Mouse (Mus musculus): Measurements from ENCODE around the gene Tmprss13.

Gene Tmprss13

GRCm38 (mm10) chr9:45326390-45326789 is 7.5 kb downstream of the Tmprss13 start:
- in situ Hi-C loops (cut with MboI; ENCODE audit: unreplicated experiment in 2 of 2), result loop anchor here in 1 of 2 experiments (10.0 kb wide), 1 partner anchor 48 kb away; the partner anchor contains the start of gene Fxyd6

DNA sequence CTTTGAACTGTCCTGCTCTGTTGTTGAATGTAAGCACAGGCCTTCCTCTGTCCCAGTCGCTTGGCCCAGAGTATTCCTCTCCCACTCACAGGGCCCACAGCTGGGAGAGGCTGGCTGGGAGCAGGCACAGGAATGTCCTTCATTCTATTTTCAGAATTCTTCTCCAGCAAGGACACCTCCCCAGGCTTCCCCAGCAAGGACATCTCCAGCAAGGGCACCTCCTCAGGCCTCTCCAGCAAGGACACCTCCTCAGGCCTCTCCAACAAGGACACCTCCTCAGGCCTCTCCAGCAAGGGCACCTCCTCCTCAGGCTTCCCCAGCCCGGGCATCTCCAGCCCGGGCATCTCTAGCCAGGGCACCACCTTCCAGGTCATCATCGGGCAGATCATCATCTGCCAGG is 9.4 kb downstream of the Tmprss13 start:
- in situ Hi-C loops (cut with MboI; ENCODE audit: unreplicated experiment in 2 of 2), result loop anchor here in 1 of 2 experiments (10.0 kb wide), 1 partner anchor 47 kb away; the partner anchor contains the start of gene Fxyd6

GRCm38 (mm10) chr9:45329577-45329976 is 10.7 kb downstream of the Tmprss13 start:
- in situ Hi-C loops (cut with MboI; ENCODE audit: unreplicated experiment in 2 of 2), result loop anchor here in 1 of 2 experiments (10.0 kb wide), 1 partner anchor 45 kb away; the partner anchor contains the start of gene Fxyd6

GRCm38 (mm10) chr9:45337406-45337805 is 18.5 kb downstream of the Tmprss13 start:
- in situ Hi-C loops (cut with MboI; ENCODE audit: unreplicated experiment in 2 of 2), result no loop called here

DNA sequence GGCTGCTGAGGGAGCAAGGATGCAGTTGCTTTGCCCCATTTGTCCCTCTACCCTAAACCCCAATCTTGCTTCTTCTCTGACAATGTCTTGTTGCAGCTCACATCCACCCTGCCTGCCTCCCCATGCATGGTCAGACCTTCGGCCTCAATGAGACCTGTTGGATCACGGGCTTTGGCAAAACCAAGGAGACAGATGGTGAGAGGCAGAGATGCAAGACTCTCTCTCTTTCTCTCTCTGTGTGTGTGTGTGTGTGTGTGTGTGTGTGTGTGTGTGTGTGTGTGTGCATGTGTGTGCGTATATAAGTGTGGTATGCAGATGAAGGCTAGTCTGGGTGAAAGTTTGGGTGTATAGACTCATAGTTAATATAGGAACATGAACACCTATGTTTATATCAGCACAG is 24.2 kb downstream of the Tmprss13 start:
- in situ Hi-C loops (cut with MboI; ENCODE audit: unreplicated experiment in 2 of 2), result no loop called here

DNA sequence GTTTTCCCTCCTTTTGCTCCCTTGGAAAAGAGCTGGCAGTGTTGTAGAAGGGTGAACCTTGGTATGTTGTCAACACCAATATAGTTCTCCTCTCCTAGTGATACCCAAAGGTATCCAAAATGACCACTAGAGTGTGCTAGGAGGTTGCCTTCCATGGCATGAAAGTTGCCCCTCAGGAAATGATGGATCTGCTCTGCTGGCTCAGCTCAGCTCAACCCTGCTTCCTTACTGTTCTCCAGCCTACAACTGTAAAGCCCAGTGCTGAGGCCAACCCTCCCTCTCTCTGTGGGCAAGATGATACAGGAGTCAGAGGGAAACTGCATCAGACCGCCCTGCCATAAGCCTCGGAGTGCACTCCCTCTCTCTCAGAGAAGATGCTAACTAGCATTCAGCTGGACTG is 26.6 kb downstream of the Tmprss13 start:
- in situ Hi-C loops (cut with MboI; ENCODE audit: unreplicated experiment in 2 of 2), result no loop called here

GRCm38 (mm10) chr9:45346276-45346675 is 27.4 kb downstream of the Tmprss13 start:
- in situ Hi-C loops (cut with MboI; ENCODE audit: unreplicated experiment in 2 of 2), result no loop called here

- in situ Hi-C loops (cut with MboI; ENCODE audit: unreplicated experiment in 2 of 2), result no loop called here
Observed at GRCm38 (mm10) chr9:45348560-45348959, 29.7 kb downstream of the Tmprss13 start.

- in situ Hi-C loops (cut with MboI; ENCODE audit: unreplicated experiment in 2 of 2), result no loop called here
Observed at GRCm38 (mm10) chr9:45349181-45349580, 30.3 kb downstream of the Tmprss13 start.

- in situ Hi-C loops (cut with MboI; ENCODE audit: unreplicated experiment in 2 of 2), result no loop called here
Observed at GRCm38 (mm10) chr9:45349851-45350250, 31.0 kb downstream of the Tmprss13 start.

GRCm38 (mm10) chr9:45355192-45355591 is 36.3 kb downstream of the Tmprss13 start:
- in situ Hi-C loops (cut with MboI; ENCODE audit: unreplicated experiment in 2 of 2), result no loop called here

DNA sequence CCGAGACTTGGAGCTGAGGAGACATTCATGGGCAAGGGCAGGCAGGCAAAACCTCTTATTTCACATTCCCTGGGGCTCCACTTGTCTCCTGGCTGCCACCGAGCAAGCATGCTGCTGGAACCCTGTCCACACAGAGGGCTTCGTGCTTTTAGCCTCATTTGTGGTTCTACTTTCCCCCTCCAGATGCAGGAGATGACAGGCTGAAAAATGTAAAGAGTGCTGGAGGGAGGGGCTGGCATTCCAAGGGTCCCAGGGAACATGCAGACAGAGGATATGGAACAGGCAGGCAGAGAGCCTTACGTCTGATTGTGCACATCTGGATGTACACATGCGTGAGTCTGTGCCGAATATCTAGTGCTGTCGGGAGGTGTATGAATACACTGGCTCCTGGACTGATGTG is 39.5 kb downstream of the Tmprss13 start:
- in situ Hi-C loops (cut with MboI; ENCODE audit: unreplicated experiment in 2 of 2), result no loop called here

GRCm38 (mm10) chr9:45362051-45362461 is 43.2 kb downstream of the Tmprss13 start:
- in situ Hi-C loops (cut with MboI; ENCODE audit: unreplicated experiment in 2 of 2), result no loop called here

DNA sequence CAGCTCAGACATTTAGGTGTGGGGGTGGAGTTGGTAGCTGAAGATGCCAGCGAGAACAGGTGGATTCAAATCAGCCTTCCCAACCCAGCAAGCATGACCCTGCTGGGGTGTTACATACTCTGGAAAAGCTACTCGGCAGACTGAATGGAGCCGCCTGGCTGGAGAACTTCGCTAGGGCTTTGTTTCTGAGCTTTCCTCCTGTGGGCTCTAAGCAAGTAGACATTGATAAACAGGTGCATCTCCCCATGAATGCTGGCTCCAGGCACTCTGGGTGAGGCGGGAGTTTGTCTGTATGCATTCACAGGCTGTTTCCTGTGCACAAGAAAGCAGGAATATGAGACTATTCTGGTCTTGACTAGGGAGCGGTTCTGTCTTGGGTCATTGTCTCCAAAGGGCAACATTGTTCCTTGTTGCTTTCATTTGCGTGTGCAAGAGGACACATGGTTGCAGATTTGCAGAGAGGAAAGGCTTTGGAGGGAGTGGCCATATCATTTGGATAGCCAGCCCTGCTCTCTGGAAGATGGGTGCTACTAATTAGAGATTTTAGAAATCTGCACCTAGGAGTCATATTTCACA is 44.8 kb downstream of the Tmprss13 start:
- in situ Hi-C loops (cut with MboI; ENCODE audit: unreplicated experiment in 2 of 2), result no loop called here

- in situ Hi-C loops (cut with MboI; ENCODE audit: unreplicated experiment in 2 of 2), result no loop called here
Observed at GRCm38 (mm10) chr9:45367716-45368115, 48.8 kb downstream of the Tmprss13 start.

DNA sequence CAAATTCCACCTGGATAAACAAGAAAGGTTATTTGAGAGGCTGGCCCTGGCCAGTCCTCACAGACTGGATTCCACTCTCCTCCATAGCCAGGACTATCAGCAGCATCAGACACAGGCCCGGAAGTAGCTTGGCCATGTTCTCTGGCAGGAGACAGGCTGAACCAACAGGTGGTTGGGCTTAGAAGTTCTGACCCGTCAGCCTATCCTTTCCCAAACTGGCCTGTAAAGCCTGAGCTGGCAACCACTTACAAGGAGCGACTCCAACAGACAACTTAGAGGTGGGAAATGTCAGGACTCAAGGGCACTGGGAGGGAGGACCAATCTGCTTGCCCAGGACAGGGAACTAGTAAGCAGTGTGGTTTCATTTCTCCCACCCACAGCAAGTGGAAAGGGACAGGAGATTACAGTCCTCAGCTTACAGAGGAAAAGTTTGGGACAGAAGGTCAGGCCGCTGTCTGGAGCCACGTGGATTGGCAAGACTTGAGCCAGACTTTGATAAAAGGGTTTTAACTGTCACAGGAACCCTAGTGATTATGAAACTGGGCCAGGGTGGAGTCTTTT is 49.5 kb downstream of the Tmprss13 start:
- in situ Hi-C loops (cut with MboI; ENCODE audit: unreplicated experiment in 2 of 2), result no loop called here

GRCm38 (mm10) chr9:45370117-45370561 is 51.2 kb downstream of the Tmprss13 start, which contains the start of gene Fxyd6:
TSS of gene Fxyd6 (plus strand) at chr9:45370185.
- in situ Hi-C loops (cut with MboI; ENCODE audit: unreplicated experiment in 2 of 2), result loop anchor here in 1 of 2 experiments (10.0 kb wide), 1 partner anchor 45 kb away; no protein-coding TSS in a partner anchor

DNA sequence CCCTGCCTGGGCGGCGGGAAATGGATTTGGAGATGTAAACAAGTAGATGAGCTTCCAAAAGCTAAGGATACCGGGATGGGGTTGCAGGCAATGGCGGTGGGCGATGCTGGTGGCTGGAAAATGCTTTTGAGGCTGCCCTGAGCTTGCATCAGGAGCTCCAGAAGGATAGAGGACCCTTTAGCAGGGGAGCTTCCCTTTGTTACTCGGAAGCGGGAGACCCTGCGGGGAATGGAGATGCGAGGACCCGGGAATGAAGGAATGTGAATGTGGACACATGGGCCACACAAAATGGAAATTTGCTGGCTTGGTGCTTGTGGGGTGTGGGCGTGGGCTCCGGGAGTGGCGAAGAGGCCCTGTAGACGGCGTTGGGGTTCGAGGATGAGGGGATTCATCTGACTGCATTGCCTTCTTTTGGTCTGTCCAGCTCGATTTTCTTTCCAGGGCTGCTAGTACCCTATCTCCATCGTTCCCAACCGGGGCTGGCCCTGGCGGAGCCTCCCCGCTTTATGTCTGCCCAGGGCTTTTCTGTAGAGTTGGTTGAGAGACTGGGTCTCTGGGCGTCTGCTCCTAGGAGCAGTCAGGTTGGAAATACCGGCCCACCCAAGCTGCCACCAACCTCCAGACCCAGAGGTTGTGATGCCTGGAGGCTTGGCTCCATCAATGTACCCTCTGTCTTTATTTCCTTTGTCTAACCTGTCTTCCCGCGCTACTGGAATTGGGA is 51.9 kb downstream of the Tmprss13 start:
- in situ Hi-C loops (cut with MboI; ENCODE audit: unreplicated experiment in 2 of 2), result loop anchor here in 1 of 2 experiments (10.0 kb wide), 1 partner anchor 46 kb away; no protein-coding TSS in a partner anchor

- in situ Hi-C loops (cut with MboI; ENCODE audit: unreplicated experiment in 2 of 2), result loop anchor here in 1 of 2 experiments (10.0 kb wide), 1 partner anchor 47 kb away; no protein-coding TSS in a partner anchor
Observed at GRCm38 (mm10) chr9:45371337-45371707, 52.4 kb downstream of the Tmprss13 start.

DNA sequence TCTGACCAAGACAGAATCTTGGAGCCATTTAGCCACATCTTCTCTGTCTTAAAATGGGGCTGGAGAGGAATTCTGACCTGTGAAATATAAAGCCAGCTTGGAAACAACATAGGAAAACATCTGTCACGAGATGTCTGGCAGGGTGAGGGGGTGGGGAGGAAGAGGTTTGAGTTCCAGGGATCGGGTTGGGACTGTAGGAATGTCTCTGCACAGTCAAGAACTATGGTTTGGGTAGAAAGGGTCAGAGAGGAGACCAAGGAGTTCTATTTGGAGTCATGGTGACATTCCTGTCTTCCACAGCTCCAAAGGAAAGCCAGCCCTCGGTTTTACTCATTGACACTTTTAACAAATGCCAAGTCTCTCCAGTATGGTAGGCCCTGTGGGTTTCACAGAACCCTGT is 55.0 kb downstream of the Tmprss13 start:
- in situ Hi-C loops (cut with MboI; ENCODE audit: unreplicated experiment in 2 of 2), result loop anchor here in 1 of 2 experiments (10.0 kb wide), 1 partner anchor 49 kb away; no protein-coding TSS in a partner anchor

DNA sequence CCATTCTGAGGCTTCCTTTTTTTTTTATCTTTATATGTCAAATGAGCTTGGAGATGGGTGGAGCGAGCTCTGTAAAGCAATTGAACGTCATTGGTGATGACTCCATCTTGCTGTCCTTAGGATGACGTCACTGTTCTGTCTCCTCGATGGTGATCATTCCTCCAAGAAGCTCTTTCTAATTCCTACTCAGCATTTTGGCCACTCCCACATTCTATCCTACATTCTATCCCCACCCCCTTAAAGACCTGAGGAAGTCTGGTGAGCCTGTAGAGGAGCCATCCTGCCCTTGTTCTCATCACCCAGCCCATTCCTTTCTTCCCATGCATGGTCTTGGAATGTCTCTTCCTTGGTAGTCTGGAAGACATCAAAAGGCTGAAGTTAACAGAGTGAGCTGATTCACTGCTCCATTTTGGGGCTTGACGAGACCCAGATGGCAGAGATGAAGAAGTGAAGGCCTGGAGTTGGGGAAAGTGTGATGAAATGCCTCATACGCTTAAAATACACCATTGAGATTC is 56.1 kb downstream of the Tmprss13 start:
- in situ Hi-C loops (cut with MboI; ENCODE audit: unreplicated experiment in 2 of 2), result loop anchor here in 1 of 2 experiments (10.0 kb wide), 1 partner anchor 50 kb away; no protein-coding TSS in a partner anchor

Data from v-Abl transformed pro-B cells (cell line).